Mouse (Mus musculus) forebrain, embryonic 16.5 days (tissue): ENCODE measurements around the gene Fancd2os. TPM values are rescaled to one million over a fixed set of nuclear protein-coding genes. Genes with fewer than 3 reads are reported as not detected.

Source experiments
- ATAC-seq: fragments of 200-750 bp; cut with Nextera tagmentation; 2 replicates; pipeline ENCODE4 v1.8.0; 2017; ENCODE audit warnings: mild to moderate bottlenecking, moderate library complexity
- H3K27ac ChIP-seq: fragments of 300-500 bp; sonication (generic); 2 replicates; pipeline ENCODE4 v1.5.1; 2014; ENCODE audit warnings: low read length, control low read depth
- H3K27me3 ChIP-seq: fragments of 300-500 bp; sonication (generic); replicated peaks from 2 replicates; pipeline ENCODE4 v1.6.1; 2014; ENCODE audit warnings: low read length; ENCODE audit not compliant: control insufficient read depth, insufficient read depth
- H3K36me3 ChIP-seq: fragments of 300-500 bp; sonication (generic); 2 replicates; pipeline ENCODE4 v1.6.1; 2014; ENCODE audit not compliant: control insufficient read depth, insufficient read depth
- H3K4me1 ChIP-seq: fragments of 300-500 bp; sonication (generic); replicated peaks from 2 replicates; pipeline ENCODE4 v1.6.1; 2014; ENCODE audit warnings: low read length; ENCODE audit not compliant: control insufficient read depth, insufficient read depth
- H3K4me2 ChIP-seq: fragments of 300-500 bp; sonication (generic); 2 replicates; pipeline ENCODE4 v1.6.1; 2014; ENCODE audit warnings: mild to moderate bottlenecking, low read length, control low read depth
- H3K4me3 ChIP-seq: fragments of 300-500 bp; sonication (generic); replicated peaks from 2 replicates; pipeline ENCODE4 v1.5.1; 2014; ENCODE audit warnings: mild to moderate bottlenecking, low read length, control low read depth
- H3K9ac ChIP-seq: fragments of 300-500 bp; sonication (generic); replicated peaks from 2 replicates; pipeline ENCODE4 v1.6.1; 2014; ENCODE audit warnings: low read depth, low read length, control low read depth
- H3K9me3 ChIP-seq: fragments of 300-500 bp; sonication (generic); 2 replicates; pipeline ENCODE4 v1.6.1; 2016; ENCODE audit warnings: low read length; ENCODE audit not compliant: control insufficient read depth
- WGBS: fragments of 180-500 bp; shearing (Covaris S2); extraction: QIAGEN DNeasy Blood & Tissue Kit; methylation state at CpG from one replicate; pipeline ENCODE4 v1.1.7; 2014; 5-methylcytosine and 5-hydroxymethylcytosine counted together
- polyA plus RNA-seq: library from polyadenylated mRNA; unstranded; fragments of >200 nt; fragmentation: Nextera tagmentation; extraction: Ambion mirVana; gene quantifications from 2 replicates; pipeline ENCODE4 v1.2.1, GENCODE M21; 2015

Fancd2os gene
- polyA plus RNA-seq, 1 experiment from 2014 or later, result not detected

GRCm38 (mm10) chr6:113586466-113587183 is 13.9 kb downstream of the Fancd2os start:
- H3K4me1 ChIP-seq, result no peaks in the 10 kb centered on the region
- H3K27ac ChIP-seq, result no peak overlapping the region
- H3K27me3 ChIP-seq, result no peaks in the 10 kb centered on the region
- H3K9me3 ChIP-seq, result no peaks in the 10 kb centered on the region
- no peak overlapping the region for H3K4me2 ChIP-seq
- ATAC-seq, result no peak
- H3K4me3 ChIP-seq, result no peak overlapping the region
- no peaks in the 10 kb centered on the region for H3K36me3 ChIP-seq
- H3K9ac ChIP-seq, result no peak overlapping the region
- 63% methylated on average over 5 of the region's 5 CpGs for WGBS

GRCm38 (mm10) chr6:113585065-113585464 is 15.4 kb downstream of the Fancd2os start:
- no peaks in the 10 kb centered on the region for H3K36me3 ChIP-seq
- no peak overlapping the region for H3K4me2 ChIP-seq
- WGBS, result 94% methylated on average over 5 of the region's 5 CpGs
- no peaks in the 10 kb centered on the region for H3K9me3 ChIP-seq
- no peak overlapping the region for H3K4me3 ChIP-seq
- no peak for ATAC-seq
- H3K9ac ChIP-seq, result no peak overlapping the region
- no peak overlapping the region for H3K27ac ChIP-seq
- H3K27me3 ChIP-seq, result no peaks in the 10 kb centered on the region
- H3K4me1 ChIP-seq, result no peaks in the 10 kb centered on the region

- WGBS, result 97% methylated on average over 4 of the region's 4 CpGs
- Histone ChIP-seq H3K27me3 (no peaks in the 10 kb centered on the region), H3K9me3 (no peaks in the 10 kb centered on the region), H3K4me2 (no peak overlapping the region), H3K4me1 (no peaks in the 10 kb centered on the region), H3K4me3 (no peak overlapping the region), H3K27ac (no peak overlapping the region), H3K36me3 (no peaks in the 10 kb centered on the region), H3K9ac (no peak overlapping the region)
- no peak for ATAC-seq
Observed at GRCm38 (mm10) chr6:113583023-113583422, 17.5 kb downstream of the Fancd2os start.

- Histone ChIP-seq H3K9ac (no peak overlapping the region), H3K27me3 (no peaks in the 10 kb centered on the region), H3K4me1 (no peaks in the 10 kb centered on the region), H3K9me3 (no peaks in the 10 kb centered on the region), H3K4me2 (no peak overlapping the region), H3K36me3 (no peaks in the 10 kb centered on the region), H3K4me3 (no peak overlapping the region), H3K27ac (no peak overlapping the region)
- ATAC-seq, result no peak
- WGBS, result 97% methylated on average over 3 of the region's 3 CpGs
Observed at GRCm38 (mm10) chr6:113579306-113579705, 21.2 kb downstream of the Fancd2os start.

GRCm38 (mm10) chr6:113576044-113576443 is 24.5 kb downstream of the Fancd2os start:
- no peak overlapping the region for H3K4me2 ChIP-seq
- no peak overlapping the region for H3K9ac ChIP-seq
- H3K9me3 ChIP-seq, result no peaks in the 10 kb centered on the region
- no peak overlapping the region for H3K27ac ChIP-seq
- no peaks in the 10 kb centered on the region for H3K4me1 ChIP-seq
- no peaks in the 10 kb centered on the region for H3K27me3 ChIP-seq
- H3K36me3 ChIP-seq, result no peaks in the 10 kb centered on the region
- 91% methylated on average over 6 of the region's 6 CpGs for WGBS
- no peak overlapping the region for H3K4me3 ChIP-seq
- ATAC-seq, result no peak

- Histone ChIP-seq H3K4me2 (no peak overlapping the region), H3K4me1 (no peaks in the 10 kb centered on the region), H3K27ac (no peak overlapping the region), H3K9ac (no peak overlapping the region), H3K9me3 (no peaks in the 10 kb centered on the region), H3K36me3 (no peaks in the 10 kb centered on the region), H3K27me3 (no peaks in the 10 kb centered on the region), H3K4me3 (no peak overlapping the region)
- 97% methylated on average over 1 of the region's 1 CpGs for WGBS
- ATAC-seq, result no peak
Observed at GRCm38 (mm10) chr6:113564557-113564956, 36.0 kb downstream of the Fancd2os start.

- WGBS, result 65% methylated on average over 6 of the region's 6 CpGs
- H3K9me3 ChIP-seq, result no peaks in the 10 kb centered on the region
Observed at GRCm38 (mm10) chr6:113559736-113560135, 40.8 kb downstream of the Fancd2os start.

More at GRCm38 (mm10) chr6:113559736-113560135, 40.8 kb downstream of the Fancd2os start:
- H3K27me3 ChIP-seq, result no peaks in the 10 kb centered on the region
- H3K9ac ChIP-seq, result no peak overlapping the region
- H3K4me1 ChIP-seq, result no peaks in the 10 kb centered on the region
- no peak for ATAC-seq
- no peak overlapping the region for H3K27ac ChIP-seq
- no peaks in the 10 kb centered on the region for H3K36me3 ChIP-seq
- no peak overlapping the region for H3K4me2 ChIP-seq
- no peak overlapping the region for H3K4me3 ChIP-seq

Other genes starting within 250 kb of the Fancd2os start
- gene Tada3, start 222.8 kb downstream of the Fancd2os start, polyA plus RNA-seq, result 83.3 and 88.8 TPM in 2 replicates
- gene Arpc4, start 222.6 kb downstream of the Fancd2os start, polyA plus RNA-seq, result 407 and 414 TPM in 2 replicates
- gene Ttll3, start 211.5 kb downstream of the Fancd2os start, polyA plus RNA-seq, result 6.4 and 8.7 TPM in 2 replicates
- gene Rpusd3, start 181.4 kb downstream of the Fancd2os start, polyA plus RNA-seq, result 13.9 and 16.3 TPM in 2 replicates
- not detected in 2 replicates for gene Cidec, start 165.0 kb downstream of the Fancd2os start, polyA plus RNA-seq
- gene Jagn1, start 158.1 kb downstream of the Fancd2os start, polyA plus RNA-seq, result 90.9 and 98.9 TPM in 2 replicates
- 0.07 TPM in 1 of 2 replicates, not detected in the other for gene Il17re, start 142.2 kb downstream of the Fancd2os start, polyA plus RNA-seq
- gene Il17rc, start 129.3 kb downstream of the Fancd2os start, polyA plus RNA-seq, result 2.4 and 3.5 TPM in 2 replicates
- 62.6 and 73.9 TPM in 2 replicates for gene Creld1, start 117.4 kb downstream of the Fancd2os start, polyA plus RNA-seq
- 5.2 and 8.5 TPM in 2 replicates for gene Prrt3, start 98.8 kb downstream of the Fancd2os start, polyA plus RNA-seq
- 106 and 108 TPM in 2 replicates for gene Emc3, start 69.1 kb downstream of the Fancd2os start, polyA plus RNA-seq
- gene Fancd2, start 69.0 kb downstream of the Fancd2os start, polyA plus RNA-seq, result 4.3 and 4.7 TPM in 2 replicates
- gene Brk1, start 4.1 kb upstream of the Fancd2os start, polyA plus RNA-seq, result 231 and 240 TPM in 2 replicates
- gene Vhl, start 23.2 kb upstream of the Fancd2os start, polyA plus RNA-seq, result 78.1 and 82.2 TPM in 2 replicates
- gene Irak2, start 37.8 kb upstream of the Fancd2os start, polyA plus RNA-seq, result 1.4 and 1.5 TPM in 2 replicates
- gene Tatdn2, start 96.3 kb upstream of the Fancd2os start, polyA plus RNA-seq, result 1.1 and 1.6 TPM in 2 replicates
- 0.49 TPM in 1 of 2 replicates, not detected in the other for gene Ghrl, start 119.2 kb upstream of the Fancd2os start, polyA plus RNA-seq
- 231 and 237 TPM in 2 replicates for gene Sec13, start 140.0 kb upstream of the Fancd2os start, polyA plus RNA-seq